Mouse (Mus musculus) heart, embryonic 12.5 days (tissue): Measurements from ENCODE around the gene Olfr263. TPM values are rescaled to one million over a fixed set of nuclear protein-coding genes. Genes with fewer than 3 reads are reported as not detected.

Experiments used
- ATAC-seq: fragments of 200-750 bp; cut with Nextera tagmentation; 2 replicates; pipeline ENCODE4 v1.8.0; 2017; ENCODE audit warnings: moderate TSS enrichment, moderate library complexity; ENCODE audit not compliant: insufficient number of reproducible peaks, low FRiP score
- H3K27ac ChIP-seq: fragments of 300-500 bp; sonication (generic); 2 replicates; pipeline ENCODE4 v1.5.1; 2016; ENCODE audit warnings: mild to moderate bottlenecking, moderate library complexity; ENCODE audit not compliant: poor library complexity, severe bottlenecking
- H3K27me3 ChIP-seq: fragments of 300-500 bp; sonication (generic); replicated peaks from 2 replicates; pipeline ENCODE4 v1.6.1; 2016; ENCODE audit warnings: mild to moderate bottlenecking, moderate library complexity
- H3K36me3 ChIP-seq: fragments of 300-500 bp; sonication (generic); 2 replicates; pipeline ENCODE4 v1.6.1; 2016; ENCODE audit warnings: mild to moderate bottlenecking, moderate library complexity
- H3K4me1 ChIP-seq: fragments of 300-500 bp; sonication (generic); replicated peaks from 2 replicates; pipeline ENCODE4 v1.6.1; 2016; ENCODE audit warnings: mild to moderate bottlenecking
- H3K4me2 ChIP-seq: fragments of 300-500 bp; sonication (generic); 2 replicates; pipeline ENCODE4 v1.6.1; 2016; ENCODE audit warnings: mild to moderate bottlenecking, moderate library complexity
- H3K4me3 ChIP-seq: fragments of 300-500 bp; sonication (generic); 2 replicates; pipeline ENCODE4 v1.5.1; 2016; ENCODE audit warnings: mild to moderate bottlenecking
- H3K9ac ChIP-seq: fragments of 300-500 bp; sonication (generic); 2 replicates; pipeline ENCODE4 v1.6.1; 2016; ENCODE audit warnings: mild to moderate bottlenecking, moderate library complexity
- H3K9me3 ChIP-seq: fragments of 300-500 bp; sonication (generic); replicated peaks from 2 replicates; pipeline ENCODE4 v1.6.1; 2016; ENCODE audit warnings: mild to moderate bottlenecking, moderate library complexity
- WGBS: fragments of 180-500 bp; shearing (Covaris S2); methylation state at CpG from one replicate; pipeline ENCODE4 v1.1.7; 2016; 5-methylcytosine and 5-hydroxymethylcytosine counted together
- polyA plus RNA-seq: library from polyadenylated mRNA; unstranded; fragments of >200 nt; fragmentation: Nextera tagmentation; extraction: Ambion mirVana; gene quantifications from 2 replicates; pipeline ENCODE4 v1.2.1, GENCODE M21; 2016

Gene Olfr263
- polyA plus RNA-seq, 1 experiment from 2014 or later, result not detected

- Histone ChIP-seq H3K4me2 (peak overlapping the region; percentile 94), H3K4me1 (peaks cover 19% of the 10 kb centered on the region), H3K27ac (peak overlapping the region; percentile 93), H3K27me3 (no peaks in the 10 kb centered on the region), H3K9ac (peak overlapping the region; percentile 91), H3K4me3 (peak overlapping the region; percentile 72), H3K36me3 (peaks cover 31% of the 10 kb centered on the region), H3K9me3 (no peaks in the 10 kb centered on the region)
- ATAC-seq, result peak; percentile 94
- under 1% methylated on average over 80 of the region's 80 CpGs for WGBS
Measured at GRCm38 (mm10) chr13:21179724-21180550, 50.5 kb downstream of the Olfr263 start.

DNA sequence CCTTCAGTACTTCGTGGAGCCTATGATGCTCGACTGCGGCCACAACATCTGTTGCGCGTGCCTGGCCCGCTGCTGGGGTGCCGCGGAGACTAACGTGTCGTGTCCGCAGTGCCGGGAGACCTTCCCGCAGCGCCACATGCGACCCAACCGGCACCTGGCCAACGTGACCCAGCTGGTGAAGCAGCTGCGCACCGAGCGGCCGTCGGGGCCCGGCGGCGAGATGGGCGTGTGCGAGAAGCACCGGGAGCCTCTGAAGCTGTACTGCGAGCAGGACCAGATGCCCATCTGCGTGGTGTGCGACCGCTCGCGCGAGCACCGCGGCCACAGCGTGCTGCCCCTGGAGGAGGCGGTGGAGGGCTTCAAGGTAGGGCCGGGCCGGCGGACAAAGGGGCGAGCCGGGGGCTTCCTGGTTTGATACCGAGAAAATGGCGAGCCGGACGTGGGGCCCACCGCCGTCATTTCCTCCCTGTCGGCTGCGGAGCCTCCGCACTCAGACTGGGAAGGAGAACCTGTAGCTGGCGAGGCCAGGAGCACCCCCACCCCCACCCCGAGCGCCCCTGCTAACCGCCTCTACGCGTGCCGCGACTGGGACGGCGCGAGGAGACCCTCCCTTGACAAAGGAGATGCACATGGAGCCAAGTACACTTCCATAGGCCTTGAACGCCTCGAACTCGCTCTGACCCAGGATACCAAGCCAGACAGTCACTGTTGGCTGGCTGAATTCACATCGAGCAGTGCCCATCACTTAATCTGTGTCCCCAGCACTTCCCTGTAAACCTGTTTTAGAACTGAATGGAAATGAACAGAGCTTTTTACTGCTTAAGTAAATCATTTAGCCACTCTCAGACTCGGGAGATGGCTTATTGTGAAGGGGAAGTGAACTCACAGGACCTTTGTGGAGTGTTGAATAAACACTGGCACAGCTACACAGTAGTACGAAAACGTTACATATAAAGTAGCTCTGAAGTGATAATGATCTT is 51.4 kb downstream of the Olfr263 start:
- peak; percentile 61 for ATAC-seq
- under 1% methylated on average over 71 of the region's 71 CpGs for WGBS
- Histone ChIP-seq H3K4me1 (peaks cover 21% of the 10 kb centered on the region), H3K9me3 (no peaks in the 10 kb centered on the region), H3K27ac (peak overlapping the region; percentile 93), H3K4me3 (peak overlapping the region; percentile 72), H3K9ac (peak overlapping the region; percentile 91), H3K36me3 (peaks cover 40% of the 10 kb centered on the region), H3K4me2 (peak overlapping the region; percentile 94), H3K27me3 (no peaks in the 10 kb centered on the region)

DNA sequence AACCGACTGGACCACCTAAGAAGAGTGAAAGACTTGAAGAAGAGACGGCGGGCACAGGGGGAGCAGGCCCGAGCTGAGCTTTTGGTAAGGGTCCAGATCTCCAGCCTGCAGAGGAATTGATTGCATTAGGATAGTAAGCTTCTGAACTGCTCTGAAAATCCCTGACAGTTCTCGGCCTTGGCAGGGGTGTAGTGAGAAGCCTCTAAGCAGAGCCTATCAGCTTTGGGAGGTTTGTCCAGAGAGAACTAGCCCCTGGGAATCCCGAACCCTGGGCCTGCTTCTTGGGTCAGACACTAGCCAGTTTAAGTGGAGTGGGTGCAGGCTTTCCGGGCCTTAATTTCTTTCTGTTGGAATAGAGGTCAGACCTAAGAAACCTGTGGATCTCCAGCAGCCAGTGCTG is 52.6 kb downstream of the Olfr263 start:
- ATAC-seq, result no peak
- H3K4me1 ChIP-seq, result peaks cover 21% of the 10 kb centered on the region
- peak overlapping the region; percentile 72 for H3K4me3 ChIP-seq
- H3K36me3 ChIP-seq, result peaks cover 51% of the 10 kb centered on the region
- peak overlapping the region; percentile 52 for H3K9ac ChIP-seq
- no peaks in the 10 kb centered on the region for H3K27me3 ChIP-seq
- H3K27ac ChIP-seq, result no peak overlapping the region
- WGBS, result 73% methylated on average over 7 of the region's 7 CpGs
- H3K4me2 ChIP-seq, result peak overlapping the region; percentile 94
- H3K9me3 ChIP-seq, result no peaks in the 10 kb centered on the region

DNA sequence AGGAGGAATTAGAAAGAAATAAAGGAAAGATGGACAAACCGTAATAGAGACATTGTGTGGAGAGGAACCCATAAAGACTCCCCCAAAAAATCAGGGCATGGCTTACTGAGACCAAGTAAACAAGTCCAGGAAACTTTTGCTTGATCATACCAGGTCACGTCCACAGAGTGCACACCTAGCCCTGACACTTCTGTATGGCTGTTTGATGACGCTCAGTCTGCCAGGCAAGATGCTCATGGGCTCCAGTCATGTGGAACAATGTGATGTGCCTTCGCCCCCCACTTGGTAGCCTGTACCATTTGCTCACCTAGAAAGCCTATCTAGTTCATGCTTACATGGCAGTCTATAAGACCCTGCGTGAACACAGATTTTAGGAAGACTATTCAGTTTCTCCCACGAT is 53.6 kb downstream of the Olfr263 start:
- WGBS, result 95% methylated on average over 6 of the region's 6 CpGs
- H3K9me3 ChIP-seq, result no peaks in the 10 kb centered on the region
- ATAC-seq, result no peak
- peaks cover 61% of the 10 kb centered on the region for H3K36me3 ChIP-seq
- no peak overlapping the region for H3K4me3 ChIP-seq
- peaks cover 21% of the 10 kb centered on the region for H3K4me1 ChIP-seq
- no peak overlapping the region for H3K4me2 ChIP-seq
- no peaks in the 10 kb centered on the region for H3K27me3 ChIP-seq
- H3K9ac ChIP-seq, result no peak overlapping the region
- no peak overlapping the region for H3K27ac ChIP-seq

DNA sequence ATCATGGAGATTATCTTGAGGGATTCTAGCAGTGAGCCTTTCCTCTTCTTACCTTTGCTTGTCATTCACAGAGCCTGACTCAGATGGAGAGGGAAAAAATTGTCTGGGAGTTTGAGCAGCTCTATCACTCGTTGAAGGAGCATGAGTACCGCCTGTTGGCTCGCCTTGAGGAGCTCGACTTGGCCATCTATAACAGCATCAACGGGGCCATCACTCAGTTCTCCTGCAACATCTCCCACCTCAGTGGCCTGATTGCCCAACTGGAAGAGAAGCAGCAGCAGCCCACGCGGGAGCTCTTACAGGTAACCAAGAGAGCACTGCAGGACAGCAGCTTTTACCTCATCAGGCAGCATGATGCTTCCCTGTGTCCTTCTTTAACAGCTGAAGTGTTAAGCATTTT is 54.2 kb downstream of the Olfr263 start:
- no peak overlapping the region for H3K4me3 ChIP-seq
- no peak for ATAC-seq

GRCm38 (mm10) chr13:21185521-21185920 is 56.1 kb downstream of the Olfr263 start:
- no peak overlapping the region for H3K4me3 ChIP-seq
- no peaks in the 10 kb centered on the region for H3K27me3 ChIP-seq
- peaks cover 84% of the 10 kb centered on the region for H3K36me3 ChIP-seq
- 80% methylated on average over 4 of the region's 4 CpGs for WGBS
- no peak overlapping the region for H3K4me2 ChIP-seq
- no peak overlapping the region for H3K27ac ChIP-seq
- no peak overlapping the region for H3K9ac ChIP-seq
- peaks cover 17% of the 10 kb centered on the region for H3K4me1 ChIP-seq
- H3K9me3 ChIP-seq, result no peaks in the 10 kb centered on the region
- ATAC-seq, result no peak

More for the DNA sequence above, 54.2 kb downstream of the Olfr263 start:
- Histone ChIP-seq H3K4me1 (peaks cover 19% of the 10 kb centered on the region), H3K9ac (no peak overlapping the region), H3K9me3 (no peaks in the 10 kb centered on the region), H3K27ac (no peak overlapping the region), H3K4me2 (no peak overlapping the region), H3K36me3 (peaks cover 67% of the 10 kb centered on the region), H3K27me3 (no peaks in the 10 kb centered on the region)
- 89% methylated on average over 7 of the region's 7 CpGs for WGBS

Other genes with a start within 250 kb of the Olfr263 start
- not detected in 2 replicates for gene Olfr1370, start 54.7 kb upstream of the Olfr263 start, polyA plus RNA-seq
- gene Olfr1369-ps1, start 18.2 kb upstream of the Olfr263 start, polyA plus RNA-seq, result not detected in 2 replicates
- not detected in 2 replicates for gene Olfr1368, start 16.2 kb downstream of the Olfr263 start, polyA plus RNA-seq
- 98.2 and 103 TPM in 2 replicates for gene Trim27, start 49.8 kb downstream of the Olfr263 start, polyA plus RNA-seq
- not detected in 2 replicates for gene Gpx5, start 163.1 kb downstream of the Olfr263 start, polyA plus RNA-seq
- not detected in 2 replicates for gene Gpx6, start 182.5 kb downstream of the Olfr263 start, polyA plus RNA-seq
- not detected in 2 replicates for gene Olfr1367, start 217.3 kb downstream of the Olfr263 start, polyA plus RNA-seq
- gene Zscan12, start 233.2 kb downstream of the Olfr263 start, polyA plus RNA-seq, result 8.8 and 9.9 TPM in 2 replicates